Mouse (Mus musculus) mouse trophoblast stem cell (cell line): Measurements from ENCODE around the gene Ankib1.
"Not testable (repeated sequence)": the region's sequence is repeated elsewhere in the genome, so short reads cannot be mapped to it uniquely, and the experiment has no call there.

Experiments used
- in situ Hi-C, 2 experiments: fragments of 300-500 bp; cut with MseI, MboI; formaldehyde crosslinking; loops; 2 replicates in 1 of 2; 3 replicates in 1 of 2; pipeline ENCODE4 v1.15.1; 2025

The Ankib1 gene

DNA sequence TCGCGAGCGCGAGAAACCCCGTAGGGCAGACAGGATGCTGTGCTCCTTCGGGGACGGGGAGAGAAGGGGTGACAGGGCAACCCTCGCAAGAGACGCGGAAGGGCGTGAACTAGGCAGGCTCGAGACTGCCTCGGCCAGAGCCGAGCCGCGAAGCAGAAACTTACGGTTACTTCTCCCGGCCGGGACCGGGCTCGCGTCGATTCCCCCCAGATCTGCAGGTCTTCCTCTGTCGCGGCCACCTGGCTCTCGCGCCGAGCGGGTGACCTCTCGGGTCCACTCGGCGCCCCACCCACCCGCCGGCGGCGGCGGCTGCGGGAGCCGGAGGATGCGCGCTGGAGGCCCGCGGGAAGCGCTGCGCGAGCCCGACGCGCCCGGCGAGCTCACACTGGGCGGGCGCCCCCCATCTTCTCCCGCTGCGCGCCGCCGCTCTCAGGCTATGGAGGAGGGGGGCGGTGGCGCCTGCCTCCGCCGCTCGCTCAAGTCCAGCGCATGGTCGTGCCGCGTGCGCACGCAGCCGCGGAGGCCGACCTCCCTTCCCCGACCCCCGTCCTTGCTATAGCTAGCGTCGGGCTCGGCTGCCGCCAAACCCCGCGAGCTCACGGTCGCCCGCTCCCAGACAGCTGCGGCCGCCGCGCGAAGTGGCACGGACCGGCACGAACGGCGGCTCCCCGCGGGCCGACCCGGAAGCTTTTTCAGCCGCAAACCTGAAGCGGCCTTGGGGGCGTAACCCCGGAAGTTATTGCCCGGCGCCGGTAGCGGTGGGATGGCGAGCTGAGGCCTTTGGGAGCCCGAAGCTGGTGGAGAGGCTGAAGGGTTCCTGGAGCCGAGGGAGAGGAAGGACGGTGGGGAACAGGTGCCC, at the start of gene Ankib1, which contains the start of gene Krit1:
Gene Ankib1 (minus strand): TSS at position 493 of the 859 bp plus-strand sequence.
Gene Krit1 (plus strand): TSS at position 752 of the 859 bp plus-strand sequence.
- in situ Hi-C loops = no loop called here

DNA sequence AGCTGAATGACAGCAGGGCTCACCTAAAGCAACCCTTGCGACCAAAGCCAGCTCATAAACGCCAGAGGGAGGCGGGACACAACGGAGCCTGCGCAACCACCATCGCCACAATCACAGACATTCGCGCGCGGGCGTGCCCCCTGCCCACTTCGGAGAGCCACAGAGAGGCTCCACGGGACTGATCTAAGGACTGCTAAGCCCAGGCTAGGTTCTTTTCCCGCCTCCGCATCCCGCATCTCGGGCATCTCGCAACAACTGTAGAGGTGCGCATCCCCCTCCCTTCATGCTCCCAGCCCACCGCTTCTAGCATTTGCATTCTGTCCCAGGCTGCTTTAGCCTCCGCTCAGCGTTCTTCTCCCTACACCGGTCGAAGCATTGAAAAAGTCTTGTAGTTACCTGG, 42.3 kb upstream of the Ankib1 start, which contains the start of gene Lrrd1:
Gene Lrrd1 (plus strand): TSS at position 148 of the 400 bp plus-strand sequence.
- in situ Hi-C loops = no loop called here

DNA sequence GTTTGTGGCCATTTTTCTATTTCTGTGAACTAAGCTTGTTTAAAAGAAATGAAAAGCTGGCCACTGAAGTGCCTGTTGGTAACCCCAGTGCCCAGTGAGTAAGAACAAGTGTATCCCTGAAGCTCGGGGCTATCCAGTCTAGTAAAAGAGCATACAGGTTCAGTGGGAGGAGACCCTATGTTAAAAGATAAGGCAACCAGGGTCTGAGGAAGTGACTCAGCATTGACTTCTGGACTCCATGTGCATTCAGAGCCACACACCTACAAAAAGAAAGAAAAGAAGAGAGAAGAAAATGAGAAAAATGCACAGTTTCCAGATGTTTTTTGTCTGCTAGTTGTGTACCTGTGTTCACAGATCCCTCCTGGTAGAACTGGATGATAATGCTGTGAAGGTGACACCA, 31.4 kb upstream of the Ankib1 start:
- in situ Hi-C loops = no loop called here

DNA sequence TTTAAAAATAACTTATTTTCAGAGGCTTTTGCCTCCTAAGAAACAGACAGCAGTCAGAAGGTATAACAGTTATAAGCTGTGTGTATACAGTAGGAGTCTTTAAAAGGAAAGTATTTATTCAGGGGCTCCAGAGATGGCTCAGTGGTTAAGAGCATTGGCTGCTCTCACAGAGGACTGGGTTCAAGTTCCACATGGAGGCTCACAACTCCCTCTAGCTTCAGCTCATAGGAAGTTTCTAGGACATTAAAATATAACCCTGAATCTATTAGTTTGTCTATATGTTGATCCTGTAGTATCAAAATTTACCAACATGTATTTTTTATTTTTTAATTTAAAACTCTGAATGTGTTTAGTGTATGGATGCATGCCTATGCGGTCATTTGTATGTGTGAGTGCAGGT, 5.7 kb upstream of the Ankib1 start:
- in situ Hi-C loops = no loop called here

DNA sequence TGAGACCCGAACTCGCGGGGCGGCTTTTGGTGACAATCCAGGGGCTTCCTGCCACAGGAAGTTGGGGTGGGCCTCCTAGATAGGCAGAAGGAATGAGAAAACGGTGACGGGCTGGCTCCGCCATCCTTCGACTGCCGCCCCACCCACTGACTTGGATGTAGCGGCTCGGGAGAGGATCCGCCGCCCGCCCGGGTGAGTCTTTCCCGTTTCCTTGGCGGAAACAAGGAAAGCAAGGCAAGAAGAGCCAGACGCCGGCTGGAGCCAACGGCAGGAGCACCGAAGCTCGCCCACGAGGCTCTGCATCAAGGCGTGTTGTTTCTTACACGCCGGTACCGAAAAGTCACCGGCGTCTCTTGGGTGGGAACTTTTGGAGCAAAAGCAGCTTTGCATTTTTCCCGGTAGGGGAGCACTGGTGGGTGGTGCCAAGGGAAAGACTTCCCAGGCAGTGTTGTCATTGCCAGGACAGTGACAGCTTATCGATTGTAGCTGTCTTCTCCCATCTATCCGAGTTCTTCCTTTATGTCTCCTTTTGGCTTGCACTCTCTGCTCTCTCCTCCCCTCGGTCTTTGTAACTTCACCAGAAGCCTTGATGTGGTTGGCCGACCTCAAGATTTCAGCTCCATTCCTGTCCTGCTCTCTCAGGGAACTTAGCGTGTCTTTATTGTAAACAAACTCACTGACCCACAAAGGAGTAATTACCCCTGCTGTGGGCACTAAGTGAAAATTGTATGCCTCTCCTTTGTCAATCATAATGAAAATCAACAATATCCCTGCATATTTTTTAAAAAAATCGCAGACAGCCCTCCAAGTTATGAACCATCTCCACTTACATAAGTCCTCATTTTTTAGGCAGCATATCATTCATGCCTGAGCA, 804 bp upstream of the Ankib1 start:
- in situ Hi-C loops = no loop called here

DNA sequence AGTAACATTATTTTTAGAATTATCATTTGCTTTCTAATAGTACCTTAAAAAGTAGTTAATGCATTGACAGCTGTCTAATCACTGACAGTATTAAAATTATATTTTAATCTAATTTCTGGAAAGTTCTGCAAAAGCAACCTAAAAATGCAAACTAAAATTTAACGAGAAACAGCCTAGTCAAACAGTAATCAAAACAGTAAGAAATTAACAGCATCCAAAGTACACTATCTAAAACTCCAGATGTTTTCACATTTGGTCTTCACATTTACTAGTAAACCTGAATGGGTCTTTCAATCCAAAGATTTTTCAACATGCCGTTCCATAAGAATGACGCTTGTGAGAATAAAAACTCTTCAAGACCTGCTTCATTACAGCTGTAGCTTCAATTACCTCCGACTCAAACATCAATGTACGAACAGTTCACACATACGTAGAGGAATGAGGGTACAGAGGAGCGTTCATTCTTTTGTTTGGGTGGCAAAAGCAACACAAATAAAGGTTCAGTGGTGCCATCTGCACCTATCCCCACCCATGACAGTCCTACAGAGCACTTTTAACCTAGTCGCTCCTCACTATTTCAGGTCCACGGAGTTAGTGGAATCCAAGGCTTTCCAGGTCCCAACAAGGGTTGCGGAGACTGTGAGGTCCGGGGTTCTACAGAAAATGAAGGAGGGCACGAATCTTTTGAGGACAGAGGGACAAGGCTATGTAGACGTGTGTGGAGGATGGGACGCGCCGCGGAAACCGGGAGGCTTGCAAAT, 873 bp downstream of the Ankib1 start:
- in situ Hi-C loops = no loop called here

DNA sequence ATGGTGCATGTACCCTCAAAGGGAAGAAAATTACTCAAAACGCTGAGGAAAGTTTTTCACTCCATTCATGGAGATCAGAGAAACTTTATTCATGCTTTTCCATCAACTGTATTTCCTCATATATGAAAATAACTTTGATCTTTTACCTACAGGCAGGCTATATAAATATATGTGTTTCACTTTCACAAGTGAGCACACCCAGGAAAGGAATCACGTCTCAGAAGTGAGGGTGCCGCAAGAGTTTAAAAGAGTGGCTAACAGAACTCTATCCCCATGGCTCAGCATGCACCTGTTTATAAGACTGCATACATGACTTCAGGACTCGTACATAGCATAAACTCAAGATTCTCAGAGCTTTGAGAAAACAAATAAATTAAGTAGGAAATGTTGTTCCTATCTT, 1.8 kb downstream of the Ankib1 start:
- in situ Hi-C loops = no loop called here

DNA sequence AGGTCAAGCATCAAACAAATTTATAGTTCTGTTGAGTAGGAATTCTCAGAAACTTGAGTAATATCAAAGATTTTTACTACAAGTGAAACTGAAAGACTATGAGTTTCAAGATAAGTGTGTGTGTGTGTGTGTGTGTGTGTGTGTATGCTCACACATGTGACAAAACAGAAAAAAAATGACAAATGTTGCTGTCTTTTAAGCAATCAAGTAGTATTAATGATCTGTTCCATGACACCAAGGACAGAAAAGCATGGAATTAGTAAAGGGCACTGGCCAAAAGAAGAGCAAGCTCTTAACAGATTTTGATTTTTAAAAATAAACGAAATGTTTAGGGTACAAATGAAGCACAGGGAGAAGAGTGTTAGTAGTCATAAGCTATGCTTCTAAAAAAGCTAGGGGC, 2.7 kb downstream of the Ankib1 start:
- in situ Hi-C loops = no loop called here

DNA sequence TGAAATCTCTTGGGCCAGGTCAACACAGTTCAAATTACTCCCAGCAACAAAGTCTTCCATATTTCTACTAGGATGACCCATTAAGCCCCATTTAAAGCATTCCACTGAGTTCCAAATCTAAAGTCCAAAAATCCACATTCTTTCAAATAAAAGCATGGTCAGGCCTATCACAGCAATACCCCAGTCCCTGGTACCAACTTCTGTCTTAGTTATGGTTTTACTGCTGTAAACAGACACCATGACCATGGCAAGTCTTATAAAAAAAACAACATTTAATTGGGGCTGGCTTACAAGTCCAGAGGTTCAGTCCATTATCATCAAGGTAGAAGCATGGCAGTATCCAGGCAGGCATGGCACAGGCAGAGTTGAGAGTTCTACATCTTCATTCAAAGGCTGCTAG, 4.1 kb downstream of the Ankib1 start:
- in situ Hi-C loops = not testable (repeated sequence)

DNA sequence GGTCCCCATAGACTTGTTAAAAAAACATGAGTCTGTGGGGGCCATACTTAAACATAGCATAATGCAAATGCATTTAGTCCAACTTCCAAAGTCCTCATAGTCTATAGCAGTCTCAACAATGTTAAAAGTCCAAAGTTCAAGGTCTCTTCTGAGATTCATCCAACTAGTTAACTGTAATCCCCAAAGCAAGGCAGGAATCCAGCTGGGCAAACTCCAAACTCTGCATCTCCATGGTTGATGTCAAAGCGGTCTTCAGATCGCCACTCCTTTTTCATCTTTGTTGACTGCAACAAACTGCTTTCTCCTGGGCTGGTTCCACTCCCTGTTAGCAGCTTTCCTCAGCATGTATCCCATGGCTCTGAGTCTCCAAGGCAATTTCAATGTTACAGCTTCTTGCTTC, 5.6 kb downstream of the Ankib1 start:
- in situ Hi-C loops = not testable (repeated sequence)

DNA sequence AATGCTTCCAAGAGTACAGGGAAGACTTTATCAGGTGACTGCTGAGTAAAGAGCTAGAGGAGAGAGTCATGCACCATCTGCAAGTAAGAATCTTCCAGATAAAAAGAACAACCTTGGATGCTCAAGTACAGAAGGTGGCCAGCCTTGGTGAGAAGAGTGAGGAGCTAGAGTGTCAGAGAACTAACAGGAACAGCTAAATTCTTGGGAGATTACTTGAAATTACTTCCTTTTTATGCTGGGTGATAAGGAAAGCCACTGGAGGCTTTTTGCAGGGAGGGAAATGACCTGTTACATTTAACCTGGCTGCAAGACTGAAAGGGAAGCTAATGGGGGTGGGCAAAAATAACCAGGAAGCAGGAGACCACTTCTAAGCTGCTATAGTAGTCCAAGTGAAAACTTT, 11.7 kb downstream of the Ankib1 start:
- in situ Hi-C loops = no loop called here

DNA sequence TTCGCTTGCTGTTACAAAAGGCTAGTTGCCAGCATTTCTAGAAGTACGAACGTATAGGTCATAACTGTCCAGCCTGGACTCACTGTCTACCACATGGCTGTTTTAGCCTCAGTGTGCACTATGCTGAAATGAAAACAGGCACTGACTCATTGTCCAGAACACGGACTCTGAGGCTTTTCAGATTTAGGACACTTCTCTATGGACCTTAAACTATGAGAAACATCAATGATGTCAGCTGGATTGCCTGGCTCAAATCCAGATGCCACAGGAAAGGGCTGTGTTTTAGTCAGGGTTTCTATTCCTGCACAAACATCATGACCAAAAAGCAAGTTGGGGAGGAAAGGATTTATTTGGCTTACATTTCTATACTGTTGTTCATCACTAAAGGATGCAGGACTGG, 15.2 kb downstream of the Ankib1 start:
- in situ Hi-C loops = no loop called here

DNA sequence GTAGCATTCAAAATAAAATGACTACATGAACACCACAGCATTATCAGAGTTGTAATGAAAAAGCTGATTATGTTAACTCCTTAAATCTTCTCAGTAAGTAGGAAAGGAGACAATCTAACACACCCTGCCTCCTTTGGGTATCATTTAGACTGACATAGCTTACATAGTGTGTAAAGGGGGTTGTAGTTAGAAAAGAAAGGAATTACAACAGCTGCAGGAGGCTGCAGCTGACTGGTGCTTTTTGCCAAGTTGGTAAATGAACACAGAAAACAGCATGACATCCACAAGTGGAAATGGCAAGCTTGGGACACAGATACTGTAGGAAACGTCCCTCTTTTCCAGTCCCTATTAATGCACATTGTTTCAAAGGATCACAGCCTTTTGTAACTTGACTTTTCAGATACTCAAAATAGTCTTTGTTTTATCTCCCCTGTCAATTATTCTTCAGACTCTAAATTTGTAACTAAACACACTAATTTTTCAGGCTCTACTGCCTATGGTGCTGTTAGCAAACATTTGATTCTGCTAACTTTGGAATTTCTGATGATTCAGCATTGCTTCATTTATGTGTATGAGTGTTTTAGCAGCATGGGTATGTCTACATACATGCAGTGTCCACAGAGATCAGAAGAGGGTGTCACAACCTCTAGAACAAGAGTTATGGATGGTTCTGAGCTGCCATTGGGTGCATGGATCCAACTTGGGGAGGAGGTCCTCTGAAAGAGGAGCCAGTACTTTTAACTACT, 17.8 kb downstream of the Ankib1 start:
- in situ Hi-C loops = no loop called here

DNA sequence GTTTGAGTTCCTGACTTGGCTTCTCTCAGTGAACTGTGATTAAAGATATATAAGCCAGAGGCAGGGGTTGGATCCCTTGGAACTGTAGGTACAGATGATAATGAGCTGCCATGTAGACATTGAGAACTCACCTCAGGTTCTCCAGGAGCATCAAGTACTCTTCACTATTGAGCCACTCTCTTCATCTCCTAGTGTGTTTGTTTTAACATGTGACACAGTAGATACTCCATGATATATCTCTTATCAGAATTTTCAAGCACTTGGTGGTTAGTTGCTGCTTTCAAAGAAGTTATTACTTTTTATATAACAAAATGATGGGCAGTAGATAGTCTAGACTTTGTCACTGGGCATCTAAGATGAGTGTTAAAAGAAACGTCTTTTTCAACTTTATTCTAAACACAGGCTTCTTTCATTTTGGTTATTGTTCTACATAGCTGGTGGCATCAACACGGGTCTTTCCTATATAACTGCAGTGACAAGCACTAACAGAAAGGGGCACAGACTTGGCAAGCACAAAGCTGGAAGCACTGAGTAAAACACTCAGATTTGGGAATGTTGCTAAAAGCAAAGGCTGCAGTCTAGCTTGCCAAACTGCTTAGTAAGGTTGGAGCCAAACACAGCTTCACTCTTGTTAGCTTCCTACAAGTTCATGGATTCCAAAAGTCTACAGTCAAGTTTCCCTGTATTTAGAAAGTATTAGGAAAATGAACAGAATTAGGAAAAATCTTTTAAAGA, 18.6 kb downstream of the Ankib1 start:
- in situ Hi-C loops = no loop called here

DNA sequence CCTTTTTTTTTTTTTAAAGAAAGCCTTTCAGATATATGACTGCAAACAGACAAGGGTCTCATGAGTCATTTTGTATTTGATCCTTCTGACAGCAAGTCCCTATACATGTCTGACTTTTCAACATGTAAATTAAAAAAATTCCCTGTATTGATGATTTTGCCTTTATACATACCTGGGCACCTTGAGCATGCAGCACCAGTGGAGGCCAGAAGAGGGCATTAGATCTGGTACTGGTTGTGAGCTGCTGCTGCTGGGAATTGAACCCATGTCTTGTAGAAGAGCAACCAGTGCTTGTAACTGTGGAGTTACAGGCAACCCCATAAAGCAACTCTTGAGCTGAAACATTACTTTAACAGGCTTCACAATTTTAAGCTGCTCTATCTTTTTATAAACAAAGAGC, 20.1 kb downstream of the Ankib1 start:
- in situ Hi-C loops = no loop called here

DNA sequence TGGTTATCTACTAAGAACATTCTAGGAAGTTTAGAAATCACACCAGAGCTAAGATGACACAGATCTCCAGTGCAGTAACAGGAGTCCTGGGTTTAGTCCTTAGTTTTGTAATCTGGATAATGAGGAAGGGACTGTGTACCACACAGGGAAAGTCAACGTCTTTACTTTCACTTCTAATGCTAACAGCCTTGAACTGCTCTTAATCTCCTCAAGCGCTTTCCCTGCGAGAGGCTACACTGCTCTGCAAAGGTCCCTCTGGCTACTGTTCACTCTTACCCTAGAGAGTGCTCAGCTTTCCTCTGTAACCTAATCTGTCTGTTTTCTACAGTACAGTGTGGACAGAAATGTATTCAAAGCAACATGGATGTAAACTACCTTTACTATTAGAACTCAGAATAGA, 30.7 kb downstream of the Ankib1 start:
- in situ Hi-C loops = no loop called here

DNA sequence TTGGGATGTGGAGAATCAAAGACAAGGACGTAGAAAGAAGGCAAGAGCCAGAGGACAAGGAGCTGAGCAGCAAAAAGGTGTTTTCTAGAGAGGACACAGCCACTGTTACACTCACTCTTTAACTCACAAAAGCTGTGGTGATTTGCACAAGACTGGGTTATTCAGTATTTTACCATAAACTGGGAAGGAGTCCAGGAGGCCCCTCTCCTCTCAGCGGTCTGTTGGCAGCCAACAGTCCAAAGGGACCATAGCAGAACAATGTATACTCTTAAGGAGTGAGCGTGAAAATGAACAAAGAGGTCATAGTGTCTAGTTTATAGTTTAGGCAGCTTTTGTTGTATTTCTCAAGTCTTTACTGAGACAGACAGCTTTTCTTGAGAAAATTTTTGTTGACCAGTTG, 31.2 kb downstream of the Ankib1 start:
- in situ Hi-C loops = no loop called here

DNA sequence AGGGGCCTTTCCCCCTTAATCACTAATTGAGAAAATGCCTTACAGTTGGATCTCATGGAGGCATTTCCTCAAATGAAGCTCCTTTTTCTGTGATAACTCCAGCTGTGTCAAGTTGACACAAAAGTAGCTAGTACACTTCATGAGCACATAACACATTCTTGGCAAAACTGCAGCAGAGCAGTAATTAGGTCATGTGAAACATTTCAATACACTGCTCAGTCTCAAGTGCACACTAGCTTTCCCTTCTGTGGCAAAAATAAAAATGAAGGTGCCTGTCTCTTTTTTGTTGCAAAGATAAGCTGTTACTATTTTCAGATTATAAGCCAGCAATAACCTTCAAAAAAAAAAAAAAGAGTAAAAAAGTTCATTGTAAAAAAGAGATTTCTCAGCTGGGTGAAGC, 52.2 kb downstream of the Ankib1 start:
- in situ Hi-C loops = not testable (repeated sequence)

DNA sequence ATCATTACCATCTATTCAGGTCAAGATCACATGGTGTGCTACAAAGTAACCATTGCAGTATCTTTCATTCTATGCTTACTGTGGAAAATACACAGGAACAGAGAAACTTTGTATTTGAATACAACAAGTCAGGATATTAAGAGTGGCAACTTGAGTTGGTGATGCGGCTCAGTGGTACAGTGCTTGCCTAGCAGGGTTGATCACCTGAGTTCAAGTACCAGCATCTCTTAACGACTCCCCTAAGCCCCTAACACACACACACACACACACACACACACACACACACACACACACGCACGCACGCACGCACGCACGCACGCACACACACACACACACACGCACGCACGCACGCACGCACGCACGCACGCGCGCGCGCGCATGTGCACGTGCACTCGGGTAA, 69.9 kb downstream of the Ankib1 start:
- in situ Hi-C loops = not testable (repeated sequence)

DNA sequence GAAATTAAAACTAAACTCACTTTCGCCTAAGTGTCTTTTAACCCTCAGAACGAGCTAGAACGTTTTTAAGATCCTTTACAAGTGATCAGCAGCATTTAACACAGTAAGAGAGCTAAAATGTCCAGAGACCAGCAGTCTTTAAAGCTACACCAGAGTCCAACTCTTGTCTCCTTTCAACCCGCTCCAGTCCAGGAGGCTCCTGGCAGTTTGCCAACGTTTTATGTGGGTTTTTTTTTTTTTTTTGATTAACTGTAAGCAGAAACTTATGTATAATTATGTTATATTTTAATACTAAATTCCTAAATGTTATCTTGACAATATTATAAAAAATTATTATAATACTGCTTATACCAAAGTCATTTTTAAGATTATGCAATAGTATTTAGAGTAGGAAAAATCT, 73.9 kb downstream of the Ankib1 start:
- in situ Hi-C loops = no loop called here
